Mouse (Mus musculus) kidney, embryonic 14.5 days (tissue): Measurements from ENCODE around the gene Ccr4. TPM values are rescaled to one million over a fixed set of nuclear protein-coding genes. Genes with fewer than 3 reads are reported as not detected.

Source experiments
- ATAC-seq: fragments of 200-750 bp; cut with Nextera tagmentation; 2 replicates; pipeline ENCODE4 v1.8.0; 2017; ENCODE audit warnings: moderate number of reproducible peaks, mild to moderate bottlenecking, moderate TSS enrichment, moderate library complexity; ENCODE audit not compliant: low FRiP score, low TSS enrichment
- H3K27ac ChIP-seq: fragments of 300-500 bp; sonication (generic); 2 replicates; pipeline ENCODE4 v1.5.1; 2014; ENCODE audit warnings: low read depth, mild to moderate bottlenecking, low read length, moderate library complexity, mixed read lengths
- H3K27me3 ChIP-seq: fragments of 300-500 bp; sonication (generic); 2 replicates; pipeline ENCODE4 v1.6.1; 2014; ENCODE audit warnings: mild to moderate bottlenecking, low read length; ENCODE audit not compliant: control insufficient read depth, insufficient read depth
- H3K36me3 ChIP-seq: fragments of 300-500 bp; sonication (generic); 2 replicates; pipeline ENCODE4 v1.6.1; 2014; ENCODE audit warnings: low read length, mixed read lengths; ENCODE audit not compliant: control insufficient read depth, insufficient read depth
- H3K4me1 ChIP-seq: fragments of 300-500 bp; sonication (generic); 2 replicates; pipeline ENCODE4 v1.6.1; 2014; ENCODE audit warnings: low read length, mixed read lengths; ENCODE audit not compliant: control insufficient read depth, insufficient read depth
- H3K4me2 ChIP-seq: fragments of 300-500 bp; sonication (generic); replicated peaks from 2 replicates; pipeline ENCODE4 v1.6.1; 2014; ENCODE audit warnings: low read depth, mild to moderate bottlenecking, low read length
- H3K4me3 ChIP-seq: fragments of 300-500 bp; sonication (generic); 2 replicates; pipeline ENCODE4 v1.5.1; 2014; ENCODE audit warnings: mild to moderate bottlenecking, low read length
- H3K9ac ChIP-seq: fragments of 300-500 bp; sonication (generic); 2 replicates; pipeline ENCODE4 v1.6.1; 2014; ENCODE audit warnings: low read depth, mild to moderate bottlenecking, low read length, moderate library complexity
- H3K9me3 ChIP-seq: fragments of 300-500 bp; sonication (generic); 2 replicates; pipeline ENCODE4 v1.6.1; 2016; ENCODE audit warnings: low read length; ENCODE audit not compliant: control insufficient read depth
- WGBS: fragments of 180-500 bp; shearing (Covaris S2); extraction: QIAGEN DNeasy Blood & Tissue Kit; methylation state at CpG from one replicate; pipeline ENCODE4 v1.1.7; 2014; 5-methylcytosine and 5-hydroxymethylcytosine counted together
- polyA plus RNA-seq: library from polyadenylated mRNA; unstranded; fragments of >200 nt; fragmentation: Nextera tagmentation; extraction: Ambion mirVana; gene quantifications from 2 replicates; pipeline ENCODE4 v1.2.1, GENCODE M21; 2014

Gene Ccr4
- polyA plus RNA-seq, 1 experiment from 2014 or later: 0.68 TPM

DNA sequence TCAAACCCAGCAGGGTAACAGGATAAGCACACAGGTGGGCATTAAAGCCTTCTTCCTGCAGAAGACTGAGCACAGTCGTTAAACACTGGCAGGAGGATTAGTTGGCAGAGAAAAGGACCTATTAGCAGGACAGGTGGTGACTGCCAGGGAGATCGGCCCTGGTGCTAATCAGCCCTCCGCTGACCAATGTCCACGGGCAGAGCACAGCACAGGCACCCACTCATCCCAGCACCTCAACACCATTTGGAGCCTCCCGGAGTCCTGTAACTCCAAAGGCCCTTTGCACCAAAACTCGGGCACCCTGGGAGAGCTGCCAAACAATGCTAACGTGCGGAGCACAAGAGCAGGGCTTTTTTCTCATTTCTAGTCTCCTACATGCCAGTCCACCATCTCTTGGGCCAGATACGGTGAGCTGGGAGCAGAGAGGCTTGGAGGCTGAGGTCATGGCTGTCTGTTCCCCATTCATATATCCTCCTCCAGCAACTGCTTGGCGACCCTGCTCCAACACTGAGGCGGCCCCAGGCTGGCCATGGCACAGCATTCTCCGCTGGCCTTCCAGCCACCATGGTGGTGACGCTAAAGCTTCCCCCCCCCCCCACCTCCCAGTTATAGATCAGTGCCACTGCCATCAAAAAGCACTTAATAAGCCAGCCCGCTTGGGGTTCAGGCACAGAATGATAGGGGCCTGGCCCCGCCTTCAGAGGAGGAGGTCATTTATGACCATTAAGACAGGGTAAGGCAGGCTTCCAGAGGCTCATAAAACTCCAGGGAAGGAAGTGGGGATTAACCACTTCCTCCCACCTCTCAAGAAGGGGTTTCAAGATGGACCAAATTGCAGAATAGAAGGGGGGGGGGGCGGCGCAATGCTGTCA lies 39.4 kb upstream of the Ccr4 start:
- Histone ChIP-seq H3K4me2 (peak overlapping the region; percentile 31; the same call in 1 of the 2 replicates), H3K9me3 (no peaks in the 10 kb centered on the region), H3K4me3 (no peak overlapping the region), H3K27ac (no peak overlapping the region; the same call in 1 of the 2 replicates), H3K9ac (no peak overlapping the region; the same call in 1 of the 2 replicates), H3K27me3 (no peaks in the 10 kb centered on the region), H3K4me1 (peaks cover 53% of the 10 kb centered on the region), H3K36me3 (no peaks in the 10 kb centered on the region)
- ATAC-seq: no peak
- 32% methylated on average over 16 of the region's 17 CpGs for WGBS

DNA sequence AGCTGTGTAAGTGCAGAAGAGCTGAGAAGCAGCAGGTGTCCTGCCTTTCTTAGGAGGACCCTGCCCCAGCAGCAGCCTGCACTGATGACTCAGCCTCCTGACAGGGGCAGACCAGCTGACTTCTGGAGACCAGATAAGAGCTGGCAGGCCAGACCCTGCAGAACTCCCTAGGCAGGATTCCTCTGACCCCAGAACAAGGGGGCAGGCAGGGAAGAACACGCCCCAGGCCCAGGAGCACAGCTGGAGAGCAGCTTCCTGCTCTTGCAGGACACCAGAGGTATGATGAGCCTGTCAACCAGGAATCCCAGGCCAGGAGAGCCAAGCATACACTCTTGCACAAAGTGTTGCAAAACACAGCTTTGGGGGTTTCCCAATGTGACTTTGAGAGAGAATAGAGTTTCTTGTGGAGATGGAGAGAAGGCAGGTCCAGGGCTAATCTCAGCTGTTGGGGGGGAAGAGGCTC lies 36.6 kb upstream of the Ccr4 start:
- ATAC-seq: no peak
- peaks cover 44% of the 10 kb centered on the region for H3K4me1 ChIP-seq

GRCm38 (mm10) chr9:114538996-114539563 lies 34.4 kb upstream of the Ccr4 start:
- H3K27me3 ChIP-seq: no peaks in the 10 kb centered on the region
- H3K27ac ChIP-seq: no peak overlapping the region; the same call in 1 of the 2 replicates
- H3K4me3 ChIP-seq: no peak overlapping the region
- H3K4me1 ChIP-seq: peaks cover 33% of the 10 kb centered on the region
- H3K36me3 ChIP-seq: no peaks in the 10 kb centered on the region
- H3K9me3 ChIP-seq: no peaks in the 10 kb centered on the region
- WGBS: 44% methylated on average over 7 of the region's 7 CpGs
- H3K4me2 ChIP-seq: no peak overlapping the region
- peak; percentile 51 for ATAC-seq
- H3K9ac ChIP-seq: no peak overlapping the region

More for the DNA sequence above, 36.6 kb upstream of the Ccr4 start:
- no peak overlapping the region for H3K4me2 ChIP-seq
- H3K36me3 ChIP-seq: no peaks in the 10 kb centered on the region
- H3K9me3 ChIP-seq: no peaks in the 10 kb centered on the region
- H3K9ac ChIP-seq: no peak overlapping the region
- 56% methylated on average over 1 of the region's 1 CpGs for WGBS
- H3K4me3 ChIP-seq: no peak overlapping the region
- no peak overlapping the region for H3K27ac ChIP-seq
- H3K27me3 ChIP-seq: no peaks in the 10 kb centered on the region

DNA sequence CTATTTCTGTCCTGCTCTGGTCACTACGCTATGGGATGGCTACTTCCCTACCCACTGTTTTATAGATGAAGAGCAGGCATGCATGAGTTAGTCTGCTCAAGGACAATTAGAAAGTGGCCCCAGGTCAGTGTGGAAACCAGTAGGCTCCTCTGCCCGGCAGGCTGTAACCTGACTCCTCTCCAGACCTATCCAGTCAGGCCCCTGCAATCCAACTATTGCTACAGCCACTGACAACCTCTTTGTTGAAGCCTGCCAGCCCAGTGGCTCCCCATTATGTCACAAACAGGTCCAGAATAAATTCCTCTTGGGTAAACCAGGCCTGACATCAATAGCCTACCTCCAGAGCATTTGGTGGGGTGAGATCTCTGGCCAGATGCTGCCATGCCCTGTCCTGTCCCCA lies 31.9 kb upstream of the Ccr4 start:
- 0 out of 2 replicates have a peak overlapping the region, but pooled peaks have one; percentile 55 for H3K27ac ChIP-seq
- peak; percentile 84 for ATAC-seq
- H3K4me2 ChIP-seq: no peak overlapping the region
- H3K9ac ChIP-seq: no peak overlapping the region
- 27% methylated on average over 2 of the region's 2 CpGs for WGBS
- no peaks in the 10 kb centered on the region for H3K9me3 ChIP-seq
- no peaks in the 10 kb centered on the region for H3K27me3 ChIP-seq
- no peaks in the 10 kb centered on the region for H3K36me3 ChIP-seq
- H3K4me1 ChIP-seq: peaks cover 30% of the 10 kb centered on the region
- no peak overlapping the region for H3K4me3 ChIP-seq

DNA sequence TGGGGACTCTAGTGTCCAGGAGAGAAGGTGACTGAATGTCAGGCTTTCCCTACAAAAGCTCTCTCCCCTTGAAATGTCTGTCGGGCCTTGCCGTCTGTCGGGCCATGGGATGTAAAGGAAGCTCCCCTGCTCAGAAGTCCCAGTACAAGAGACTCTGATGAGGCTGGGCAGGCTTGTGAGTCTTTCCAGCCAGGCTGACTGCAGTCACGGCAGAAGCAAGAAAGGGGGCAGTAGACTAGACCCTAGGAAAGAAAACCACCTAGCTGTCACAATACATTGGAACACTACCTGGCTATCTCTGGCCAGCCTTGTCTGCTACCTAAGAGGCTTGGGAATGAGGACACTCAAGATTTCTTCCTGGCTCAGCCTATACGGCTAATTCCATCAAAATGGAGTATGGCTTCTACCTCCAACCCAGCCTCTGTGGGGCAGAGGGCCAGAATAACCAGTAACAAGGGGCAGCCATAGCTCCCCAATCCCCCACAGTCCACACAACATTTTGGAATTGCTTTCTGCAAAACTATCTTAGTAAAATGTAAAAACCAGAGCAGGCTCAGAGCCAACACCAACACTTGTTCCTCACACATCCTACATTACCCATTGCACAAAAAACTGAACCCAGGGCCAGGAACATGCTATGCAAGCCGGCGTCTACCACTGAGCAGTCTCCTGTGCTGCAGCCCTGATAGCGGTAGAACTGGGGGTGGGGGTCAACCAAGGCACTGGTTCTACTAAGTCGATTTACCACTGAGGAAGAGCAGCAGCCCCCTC lies 30.2 kb upstream of the Ccr4 start:
- Histone ChIP-seq H3K9ac (no peak overlapping the region), H3K4me1 (peaks cover 42% of the 10 kb centered on the region), H3K9me3 (no peaks in the 10 kb centered on the region), H3K4me3 (no peak overlapping the region), H3K4me2 (no peak overlapping the region), H3K36me3 (no peaks in the 10 kb centered on the region), H3K27me3 (no peaks in the 10 kb centered on the region), H3K27ac (no peak overlapping the region)
- ATAC-seq: no peak
- WGBS: 87% methylated on average over 9 of the region's 9 CpGs

DNA sequence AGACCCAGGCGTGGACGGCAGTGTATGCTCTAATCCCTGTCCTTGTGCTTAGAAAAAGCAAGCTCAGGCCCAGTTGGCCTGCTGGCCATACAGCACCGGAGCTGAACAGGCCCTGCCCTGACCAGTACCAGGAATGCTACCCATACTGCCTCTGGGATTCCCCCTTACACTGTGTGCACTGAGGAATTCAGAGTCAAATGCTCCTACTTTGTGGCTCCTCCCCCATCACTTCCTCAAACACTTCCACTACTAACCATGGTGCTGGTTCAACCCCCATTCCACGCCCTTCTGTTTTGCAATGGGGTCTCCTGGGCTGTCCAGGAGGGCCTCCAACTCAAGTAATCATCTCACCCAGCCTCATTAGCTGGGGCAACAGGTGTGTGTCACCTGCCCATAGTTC lies 29.1 kb upstream of the Ccr4 start:
- ATAC-seq: no peak
- WGBS: 84% methylated on average over 4 of the region's 4 CpGs
- no peaks in the 10 kb centered on the region for H3K36me3 ChIP-seq

DNA sequence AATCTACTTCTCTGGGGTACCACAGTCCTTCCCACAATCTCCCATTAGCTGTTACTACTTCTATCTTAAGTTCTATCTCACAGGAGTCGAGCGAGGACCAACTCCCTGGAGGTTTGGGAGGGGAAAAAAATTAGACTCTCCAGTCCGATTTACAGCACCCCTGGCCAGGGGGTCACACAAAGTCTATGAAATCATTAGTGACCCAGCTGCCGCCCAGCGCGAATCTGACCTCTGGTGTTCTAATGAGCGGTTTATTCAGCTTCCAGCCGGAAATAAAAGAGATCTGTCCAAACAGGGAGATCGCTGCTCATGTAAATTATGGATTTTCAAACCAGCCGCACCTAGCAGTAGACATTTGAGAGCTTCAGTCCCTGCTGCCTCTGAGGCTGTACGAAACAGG lies 26.6 kb upstream of the Ccr4 start:
- H3K4me1 ChIP-seq: peaks cover 46% of the 10 kb centered on the region
- peak overlapping the region; percentile 22 for H3K4me2 ChIP-seq
- H3K27ac ChIP-seq: no peak overlapping the region; the same call in 1 of the 2 replicates
- WGBS: 8% methylated on average over 11 of the region's 11 CpGs
- ATAC-seq: no peak
- no peaks in the 10 kb centered on the region for H3K27me3 ChIP-seq
- no peaks in the 10 kb centered on the region for H3K9me3 ChIP-seq
- H3K4me3 ChIP-seq: no peak overlapping the region
- H3K36me3 ChIP-seq: no peaks in the 10 kb centered on the region
- 0 out of 2 replicates have a peak overlapping the region, but pooled peaks have one; percentile 12 for H3K9ac ChIP-seq

More for the DNA sequence above, 29.1 kb upstream of the Ccr4 start:
- H3K9ac ChIP-seq: no peak overlapping the region
- peaks cover 38% of the 10 kb centered on the region for H3K4me1 ChIP-seq
- H3K9me3 ChIP-seq: no peaks in the 10 kb centered on the region
- H3K4me3 ChIP-seq: no peak overlapping the region
- H3K4me2 ChIP-seq: no peak overlapping the region
- H3K27ac ChIP-seq: no peak overlapping the region
- H3K27me3 ChIP-seq: no peaks in the 10 kb centered on the region

GRCm38 (mm10) chr9:114528680-114529048 lies 23.9 kb upstream of the Ccr4 start:
- Histone ChIP-seq H3K27ac (peak overlapping the region; percentile 37; the same call in 1 of the 2 replicates), H3K36me3 (no peaks in the 10 kb centered on the region), H3K9me3 (no peaks in the 10 kb centered on the region), H3K9ac (no peak overlapping the region), H3K27me3 (no peaks in the 10 kb centered on the region), H3K4me2 (no peak overlapping the region), H3K4me1 (peaks cover 49% of the 10 kb centered on the region), H3K4me3 (no peak overlapping the region)
- no peak for ATAC-seq
- 52% methylated on average over 9 of the region's 9 CpGs for WGBS
